Mouse (Mus musculus) C2C12 (cell line): ENCODE measurements around the gene Ffar2.

Source experiments
- CTCF ChIP-seq: IDR thresholded peaks from one replicate; pipeline ENCODE4 v1.5.1; 2011; ENCODE audit not compliant: control insufficient read depth, insufficient read depth, insufficient read length
- MAX ChIP-seq: IDR thresholded peaks from one replicate; pipeline ENCODE4 v1.6.1; 2011; ENCODE audit warnings: mild to moderate bottlenecking, control low read depth
- MYOG ChIP-seq: IDR thresholded peaks from one replicate; pipeline ENCODE4 v1.6.1; 2011; ENCODE audit not compliant: control insufficient read depth, insufficient read length; ENCODE audit errors: extremely low read depth

- TF ChIP-seq CTCF = no peak
- TF ChIP-seq MAX = no peak
- TF ChIP-seq MYOG = no peak
Observed at GRCm38 (mm10) chr7:30873083-30873482, 49.5 kb upstream of the Ffar2 start.
